ENCODE assay signal across 25 mouse cellular contexts in the genomic region with DNA sequence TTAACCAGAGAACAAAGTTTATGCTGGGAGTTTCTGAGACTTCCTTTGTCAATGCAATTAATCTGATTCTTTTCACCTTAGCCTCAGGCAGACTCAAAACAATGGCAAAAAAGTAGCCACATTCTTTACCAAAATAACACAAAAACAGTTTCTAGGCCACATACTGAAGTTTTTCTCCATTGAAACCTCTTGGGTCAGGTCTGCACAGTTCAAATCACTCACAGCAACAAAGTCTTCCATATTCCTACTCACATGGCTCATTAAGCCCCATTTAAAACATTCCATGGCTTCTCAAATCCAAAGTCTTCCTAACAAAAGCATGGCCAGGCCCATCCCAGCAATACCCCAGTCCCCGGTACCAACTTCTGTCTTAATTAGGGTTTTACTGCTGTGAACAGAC. TPM values are rescaled to one million over a fixed set of nuclear protein-coding genes. Genes with fewer than 3 reads are reported as not detected.
"Had no signal": no experiment of that assay in that cellular context is flagged by ENCODE, and none has a peak within 500 bp of the region (broad histone marks: within the 10 kb centered on the region; RNA-seq: fewer than 3 reads in every experiment).

No protein-coding gene starts in this region.

- ATAC-seq: forebrain, embryonic 13.5 days; forebrain, embryonic 14.5 days; forebrain, embryonic 15.5 days; forebrain, embryonic 16.5 days; forebrain, postnatal 0 days had no signal

- H3K9ac ChIP-seq: embryonic facial prominence, embryonic 12.5 days; embryonic facial prominence, embryonic 13.5 days; embryonic facial prominence, embryonic 15.5 days; forebrain, embryonic 12.5 days; forebrain, embryonic 13.5 days; forebrain, embryonic 15.5 days; forebrain, postnatal 0 days had no signal

- H3K27me3 ChIP-seq: embryonic facial prominence, embryonic 12.5 days; embryonic facial prominence, embryonic 13.5 days; embryonic facial prominence, embryonic 15.5 days; forebrain, embryonic 12.5 days; forebrain, embryonic 13.5 days; forebrain, embryonic 15.5 days had no signal

- H3K4me2 ChIP-seq: embryonic facial prominence, embryonic 12.5 days; embryonic facial prominence, embryonic 13.5 days; embryonic facial prominence, embryonic 15.5 days; forebrain, embryonic 12.5 days; forebrain, embryonic 13.5 days; forebrain, embryonic 15.5 days had no signal

- H3K4me1 ChIP-seq: embryonic facial prominence, embryonic 10.5 days; embryonic facial prominence, embryonic 12.5 days; embryonic facial prominence, embryonic 13.5 days; embryonic facial prominence, embryonic 15.5 days; forebrain, embryonic 10.5 days; forebrain, embryonic 12.5 days; forebrain, embryonic 13.5 days; forebrain, embryonic 15.5 days had no signal

- H3K27ac ChIP-seq: embryonic facial prominence, embryonic 10.5 days; embryonic facial prominence, embryonic 12.5 days; embryonic facial prominence, embryonic 13.5 days; embryonic facial prominence, embryonic 15.5 days; forebrain, embryonic 10.5 days; forebrain, embryonic 12.5 days; forebrain, embryonic 13.5 days; forebrain, embryonic 15.5 days; gastrocnemius, adult 2 months; heart, adult 2 months had no signal

- H3K9me3 ChIP-seq: embryonic facial prominence, embryonic 10.5 days; embryonic facial prominence, embryonic 12.5 days; embryonic facial prominence, embryonic 13.5 days; embryonic facial prominence, embryonic 15.5 days; forebrain, embryonic 10.5 days; forebrain, embryonic 12.5 days; forebrain, embryonic 13.5 days; forebrain, embryonic 15.5 days had no signal

- H3K4me3 ChIP-seq: embryonic facial prominence, embryonic 10.5 days; embryonic facial prominence, embryonic 12.5 days; embryonic facial prominence, embryonic 13.5 days; embryonic facial prominence, embryonic 15.5 days; erythroblast, embryonic 14.5 days; forebrain, embryonic 10.5 days; forebrain, embryonic 12.5 days; forebrain, embryonic 13.5 days; forebrain, embryonic 15.5 days; gastrocnemius, adult 2 months; heart, adult 2 months had no signal

- DNase-seq: cerebellum, adult 9-11 months; cerebellum, postnatal 10 days; cerebellum, postnatal 14 days; cerebellum, postnatal 25 days; cerebellum, postnatal 36 days; embryo, embryonic 11 days; forebrain, postnatal 0 days; gastrocnemius, adult 2 months; gastrocnemius, postnatal 10 days; gastrocnemius, postnatal 14 days; gastrocnemius, postnatal 25 days; gastrocnemius, postnatal 36 days; heart, adult 18-20 months; heart, adult 2 months had no signal

RNA-seq across cellular contexts. Expression of a gene that starts 46.3 kb away (rescaled TPM):
- polyA plus RNA-seq: erythroblast, embryonic 14.5 days had no signal
